Mouse (Mus musculus) brain, embryonic 14.5 days (tissue): ENCODE measurements around the gene Trpm8. TPM values are rescaled to one million over a fixed set of nuclear protein-coding genes. Genes with fewer than 3 reads are reported as not detected.
A peak's percentile ranks its signal among the peaks of the same experiment; 100 is the strongest.

ENCODE experiments used
- DNase-seq: peaks from one replicate; pipeline ENCODE4 v3.0.0-alpha.2; 2011; ENCODE audit warnings: low read depth
- CTCF ChIP-seq: fragments of 200-500 bp; IDR thresholded peaks from 2 replicates; pipeline ENCODE4 v1.5.1; 2012; ENCODE audit warnings: inconsistent platforms, mild to moderate bottlenecking, moderate library complexity, borderline replicate concordance; ENCODE audit not compliant: insufficient read depth, insufficient read length; ENCODE audit errors: extremely low read depth
- POLR2A ChIP-seq: fragments of 200-500 bp; IDR thresholded peaks from 2 replicates; pipeline ENCODE4 v1.6.1; 2012; ENCODE audit warnings: mild to moderate bottlenecking, inconsistent platforms, borderline replicate concordance; ENCODE audit not compliant: poor library complexity, insufficient read depth, insufficient read length, severe bottlenecking; ENCODE audit errors: extremely low read depth
- polyA plus RNA-seq: library from polyadenylated mRNA; depleted of rRNA; stranded (reverse); fragments of >200 nt; gene quantifications from 2 replicates; pipeline ENCODE4 v1.2.3, GENCODE M21; 2012; rRNA removed

Gene Trpm8
- polyA plus RNA-seq, 1 experiment = 0.10 TPM

GRCm38 (mm10) chr1:88412013-88412412, 134.6 kb downstream of the Trpm8 start:
- TF ChIP-seq POLR2A (no peak), CTCF (no peak)
- peak; percentile 38 for DNase-seq

- no peak for DNase-seq
- TF ChIP-seq CTCF = no peak
- TF ChIP-seq POLR2A = no peak
Observed at GRCm38 (mm10) chr1:88418943-88419342, 141.5 kb downstream of the Trpm8 start.

DNA sequence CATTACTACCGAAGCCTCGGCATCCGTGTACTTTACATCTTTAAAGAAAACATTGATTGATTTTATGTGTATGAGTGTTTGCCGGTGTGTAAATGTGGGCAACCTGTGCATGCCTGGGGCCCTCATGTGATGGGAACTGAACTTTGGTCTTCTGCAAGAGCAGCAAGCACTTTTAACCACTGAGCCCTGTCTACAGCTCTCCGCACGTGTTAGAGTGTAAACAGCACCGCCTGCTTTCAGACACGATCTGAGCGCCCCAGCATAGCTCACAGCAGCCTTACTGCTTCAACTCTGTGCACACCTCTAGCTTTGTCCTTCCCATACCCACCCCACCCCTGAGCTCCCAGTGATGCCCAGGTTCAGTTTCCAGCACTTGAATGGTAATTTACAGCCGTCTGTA, 144.6 kb downstream of the Trpm8 start:
- TF ChIP-seq CTCF = no peak
- TF ChIP-seq POLR2A = no peak

GRCm38 (mm10) chr1:88422846-88423395, 145.5 kb downstream of the Trpm8 start:
- no peak for DNase-seq
- TF ChIP-seq POLR2A (no peak), CTCF (no peak)

More for the DNA sequence above, 144.6 kb downstream of the Trpm8 start:
- DNase-seq = no peak

DNA sequence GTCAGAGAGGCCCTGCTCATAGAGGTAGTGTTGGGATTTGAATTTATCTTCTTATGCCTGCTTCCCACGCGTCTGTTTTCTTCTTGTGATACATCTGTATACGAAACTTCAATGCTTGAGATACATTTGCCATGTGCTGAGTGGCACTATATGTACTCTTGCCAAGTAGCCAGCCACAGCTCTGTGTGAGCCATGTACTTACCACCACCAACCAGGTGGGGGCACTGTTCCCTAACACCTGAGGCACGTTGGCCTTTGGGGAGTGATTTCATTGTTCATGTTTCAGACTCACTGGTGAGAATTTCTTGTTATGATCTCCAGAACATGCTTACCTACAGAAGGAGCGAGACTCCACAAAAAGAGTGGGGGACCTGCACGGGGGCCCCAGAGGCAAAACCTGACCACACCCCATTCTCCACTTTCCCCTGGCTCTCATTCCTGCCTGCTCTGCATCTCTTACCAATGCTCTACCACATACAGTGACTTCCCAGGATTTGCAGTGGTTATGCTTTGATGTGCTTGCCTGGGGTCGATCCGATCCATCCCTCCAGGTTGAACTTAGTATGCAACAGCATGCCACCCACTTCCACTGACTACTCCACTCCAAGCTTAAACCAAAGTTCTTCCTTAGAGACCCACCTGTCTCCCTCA, 147.3 kb downstream of the Trpm8 start:
- peak; percentile 93 for TF ChIP-seq CTCF
- no peak for TF ChIP-seq POLR2A
- peak; percentile 91 for DNase-seq

DNA sequence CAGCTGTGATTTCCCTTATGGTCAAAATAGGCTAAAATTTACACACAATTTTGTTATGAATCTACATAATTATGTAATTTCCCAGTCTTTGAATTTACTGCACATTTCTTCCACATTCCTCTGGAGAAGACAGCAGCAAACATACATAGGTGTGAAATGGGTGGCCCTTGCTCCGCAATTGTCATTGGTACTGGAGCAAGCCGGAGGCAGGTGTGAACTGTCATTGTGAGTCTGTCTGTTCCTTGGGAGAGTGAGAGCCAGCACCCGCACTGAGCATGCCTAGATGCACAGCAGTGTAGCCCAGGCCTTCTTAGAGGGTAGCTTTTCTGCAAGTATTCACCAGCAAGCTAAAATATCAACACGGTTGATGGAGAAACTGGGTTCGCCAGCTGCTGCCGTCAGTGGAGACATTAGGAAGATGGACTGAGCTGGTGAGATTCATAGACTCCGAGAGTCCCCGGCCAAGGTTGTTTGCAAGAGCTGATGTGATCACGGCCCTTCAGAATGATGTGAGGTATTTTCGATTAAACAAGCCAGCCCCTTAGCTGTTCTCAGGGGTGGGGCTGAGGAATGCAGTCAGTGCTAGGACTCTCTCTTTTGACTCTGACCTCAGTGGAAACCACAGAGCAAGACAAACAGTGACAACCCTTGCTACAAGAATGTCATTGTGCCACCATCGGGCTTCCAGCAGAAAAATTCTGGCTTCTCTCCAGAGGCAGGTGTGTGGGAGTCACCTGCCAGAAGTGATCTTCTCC, 150.7 kb downstream of the Trpm8 start:
- TF ChIP-seq POLR2A (no peak), CTCF (no peak)
- DNase-seq = no peak

DNA sequence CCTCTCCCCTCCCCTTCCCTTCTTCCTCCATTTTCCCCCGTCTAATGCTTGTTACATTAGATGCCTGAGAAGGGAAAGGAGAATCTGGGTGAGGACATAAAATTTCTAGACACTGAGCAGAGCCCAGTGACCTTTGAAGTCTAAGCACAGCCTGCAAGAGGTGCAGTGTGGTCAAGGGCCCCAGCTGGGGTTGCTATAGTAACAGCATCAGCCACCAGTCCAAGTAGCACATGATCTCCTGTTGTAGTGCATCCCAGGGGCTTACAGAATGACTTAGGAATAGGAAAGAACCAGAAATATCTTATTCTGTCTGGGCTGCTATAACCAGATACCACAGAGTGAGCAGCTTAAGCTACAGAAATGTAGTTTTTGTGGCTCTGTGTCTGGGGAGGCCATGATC, 152.0 kb downstream of the Trpm8 start:
- TF ChIP-seq CTCF = no peak
- TF ChIP-seq POLR2A = no peak
- DNase-seq = peak; percentile 68

- DNase-seq = no peak
- TF ChIP-seq CTCF = no peak
- no peak for TF ChIP-seq POLR2A
Observed at GRCm38 (mm10) chr1:88431262-88431661, 153.8 kb downstream of the Trpm8 start.

GRCm38 (mm10) chr1:88432601-88433000, 155.1 kb downstream of the Trpm8 start:
- TF ChIP-seq POLR2A = no peak
- no peak for TF ChIP-seq CTCF
- DNase-seq = no peak

DNA sequence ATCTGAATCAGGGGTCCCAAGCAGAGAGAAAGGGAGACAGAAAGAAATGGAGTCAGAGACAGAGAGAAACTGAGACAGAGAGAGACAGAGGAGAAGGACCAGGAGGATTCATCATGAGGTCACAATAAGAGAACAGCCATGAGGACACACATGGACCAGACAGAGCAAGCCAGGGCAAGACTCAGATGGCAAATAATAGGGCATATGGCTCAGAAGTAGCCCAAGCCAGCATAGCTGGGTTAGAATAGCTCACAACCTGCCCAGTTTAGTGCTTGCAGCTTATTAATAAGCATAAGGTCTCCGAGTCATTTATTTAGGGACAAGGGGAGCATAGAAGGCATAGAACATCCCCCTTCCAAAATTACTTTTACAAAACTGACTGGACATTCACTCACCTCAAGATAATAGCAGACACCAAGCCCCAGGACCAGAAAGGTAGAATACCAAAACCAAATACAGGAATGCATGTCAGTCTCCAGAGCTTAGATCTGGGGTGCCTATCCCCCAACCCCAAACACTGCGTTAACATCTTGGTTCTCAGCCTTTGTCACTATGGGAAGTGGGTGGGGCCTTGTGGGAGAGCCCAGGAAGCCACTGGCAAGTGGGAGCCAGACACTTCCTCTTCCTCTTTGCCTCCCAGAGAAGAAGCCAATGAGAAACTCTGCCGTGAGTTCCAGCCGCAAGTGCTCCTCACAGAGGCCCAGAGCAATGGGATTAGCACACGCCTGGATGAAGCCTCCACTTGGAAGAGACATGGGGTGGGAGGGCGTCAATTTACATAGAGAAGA, 155.8 kb downstream of the Trpm8 start:
- TF ChIP-seq POLR2A (no peak), CTCF (no peak)
- no peak for DNase-seq

- peak; percentile 41; the same call in 1 of the 2 replicates for TF ChIP-seq CTCF
- TF ChIP-seq POLR2A = no peak
- DNase-seq = no peak
Observed at GRCm38 (mm10) chr1:88434057-88434456, 156.6 kb downstream of the Trpm8 start.

DNA sequence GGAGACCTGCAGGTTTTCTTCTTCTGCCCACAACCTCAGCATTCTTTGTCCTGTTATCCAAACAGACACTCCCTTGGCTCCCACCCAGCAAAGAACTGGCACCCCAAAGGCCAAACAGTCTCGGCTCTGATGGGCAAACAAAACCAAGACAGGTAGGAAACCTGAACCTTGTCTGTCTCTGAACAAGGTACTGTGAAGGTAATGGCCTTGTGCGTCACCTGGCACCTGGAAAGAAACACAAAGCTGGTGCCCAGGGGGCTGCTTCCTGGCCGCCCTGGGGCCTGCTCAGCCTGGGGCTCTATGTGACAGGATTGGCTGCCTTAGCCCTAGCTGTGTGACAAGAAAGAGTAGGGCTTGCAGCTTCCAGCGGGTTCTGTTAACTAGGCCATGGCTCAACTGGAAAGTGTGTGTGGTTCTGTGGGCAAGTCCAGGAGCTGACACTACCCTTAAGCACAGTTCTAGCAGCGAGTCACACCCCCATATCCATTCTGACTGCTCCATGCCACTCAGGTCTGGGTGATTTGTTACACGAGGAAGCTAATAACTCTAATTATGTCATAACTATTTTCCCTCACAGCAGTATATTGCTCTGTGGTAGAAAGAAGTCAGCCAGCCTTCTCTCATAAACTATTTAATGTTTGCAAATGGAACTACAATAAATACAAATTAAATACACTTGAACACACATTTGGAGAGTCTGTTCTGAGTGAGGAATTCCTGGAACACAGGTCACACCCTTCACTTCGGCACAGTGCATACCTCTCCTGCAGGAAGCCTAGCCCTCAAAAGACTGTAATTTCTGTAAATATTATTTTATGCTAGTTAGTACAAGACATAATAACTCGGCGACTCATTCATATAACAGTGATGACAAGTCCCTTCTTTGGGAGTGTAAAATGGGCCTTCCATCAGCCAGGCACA, 160.0 kb downstream of the Trpm8 start:
- TF ChIP-seq CTCF (no peak), POLR2A (no peak)
- DNase-seq = no peak

Other genes starting within 250 kb of the Trpm8 start
- not detected in 2 replicates for gene Ugt1a10, start 222.3 kb upstream of the Trpm8 start, polyA plus RNA-seq
- not detected in 2 replicates for gene Ugt1a9, start 206.9 kb upstream of the Trpm8 start, polyA plus RNA-seq
- gene Ugt1a8, start 189.8 kb upstream of the Trpm8 start, polyA plus RNA-seq = not detected in 2 replicates
- gene Ugt1a7c, start 182.6 kb upstream of the Trpm8 start, polyA plus RNA-seq = 0.72 and 0.81 TPM in 2 replicates
- 0.92 and 1.8 TPM in 2 replicates for gene Ugt1a6b, start 174.4 kb upstream of the Trpm8 start, polyA plus RNA-seq
- gene Ugt1a6a, start 142.9 kb upstream of the Trpm8 start, polyA plus RNA-seq = 1.5 and 2.0 TPM in 2 replicates
- gene Ugt1a5, start 111.6 kb upstream of the Trpm8 start, polyA plus RNA-seq = 0.04 TPM in 1 of 2 replicates, not detected in the other
- 0.05 TPM in 1 of 2 replicates, not detected in the other for gene Ugt1a2, start 77.1 kb upstream of the Trpm8 start, polyA plus RNA-seq
- gene Dnajb3, start 71.9 kb upstream of the Trpm8 start, polyA plus RNA-seq = 9.8 and 12.6 TPM in 2 replicates
- 0.14 and 0.15 TPM in 2 replicates for gene Ugt1a1, start 65.7 kb upstream of the Trpm8 start, polyA plus RNA-seq
- gene Mroh2a, start 50.7 kb upstream of the Trpm8 start, polyA plus RNA-seq = 0.04 and 0.14 TPM in 2 replicates
- gene Hjurp, start within 50 bp of the Trpm8 start, polyA plus RNA-seq = 140 and 179 TPM in 2 replicates
- 0.42 and 0.54 TPM in 2 replicates for gene Spp2, start 129.3 kb downstream of the Trpm8 start, polyA plus RNA-seq
- gene Glrp1, start 232.4 kb downstream of the Trpm8 start, polyA plus RNA-seq = 0.04 TPM in 1 of 2 replicates, not detected in the other